Mouse (Mus musculus) neutrophil, adult 5-6 weeks (primary cell): ENCODE results near the gene Slc26a10. TPM values are rescaled to one million over a fixed set of nuclear protein-coding genes. Genes with fewer than 3 reads are reported as not detected.

Experiments
- ATAC-seq: fragments of 151-379, 151-347 bp; 2 replicates; pipeline ENCODE4 v1.8.0; 2017; ENCODE audit warnings: mild to moderate bottlenecking, moderate TSS enrichment; ENCODE audit not compliant: insufficient number of reproducible peaks, poor library complexity, low FRiP score, severe bottlenecking; ENCODE audit errors: extremely low read depth
- total RNA-seq: library from RNA; stranded (forward); fragments of 200-1000 nt; gene quantifications from 2 replicates; pipeline ENCODE4 v1.2.3, GENCODE M21; 2017

Slc26a10 gene
- total RNA-seq, 1 experiment from 2014 or later = 3.0 TPM

- ATAC-seq = no peak
Measured at GRCm38 (mm10) chr10:127188079-127188453, 7.6 kb upstream of the Slc26a10 start.

GRCm38 (mm10) chr10:127187371-127188078 is 7.1 kb upstream of the Slc26a10 start:
- ATAC-seq = no peak

- ATAC-seq = no peak
Measured at GRCm38 (mm10) chr10:127186451-127186850, 6.0 kb upstream of the Slc26a10 start.

GRCm38 (mm10) chr10:127185506-127185905 is 5.1 kb upstream of the Slc26a10 start:
- no peak for ATAC-seq

- no peak for ATAC-seq
Measured at GRCm38 (mm10) chr10:127185101-127185500, 4.7 kb upstream of the Slc26a10 start.

GRCm38 (mm10) chr10:127183759-127184158 is 3.3 kb upstream of the Slc26a10 start:
- ATAC-seq = no peak

- no peak for ATAC-seq
Measured at GRCm38 (mm10) chr10:127182624-127183023, 2.2 kb upstream of the Slc26a10 start.

- ATAC-seq = no peak
Measured at GRCm38 (mm10) chr10:127181566-127181965, 1.1 kb upstream of the Slc26a10 start.

- ATAC-seq = no peak
Measured at GRCm38 (mm10) chr10:127180695-127181047, 226 bp upstream of the Slc26a10 start.

GRCm38 (mm10) chr10:127178286-127179027 is 2.0 kb downstream of the Slc26a10 start:
- ATAC-seq = no peak

GRCm38 (mm10) chr10:127177719-127178118 is 2.7 kb downstream of the Slc26a10 start:
- ATAC-seq = peak; percentile 63

- no peak for ATAC-seq
Measured at GRCm38 (mm10) chr10:127177235-127177634, 3.2 kb downstream of the Slc26a10 start.

- ATAC-seq = no peak
Measured at GRCm38 (mm10) chr10:127176756-127177155, 3.7 kb downstream of the Slc26a10 start.

- no peak for ATAC-seq
Measured at GRCm38 (mm10) chr10:127176228-127176627, 4.2 kb downstream of the Slc26a10 start.

- no peak for ATAC-seq
Measured at GRCm38 (mm10) chr10:127174170-127174569, 6.3 kb downstream of the Slc26a10 start.

GRCm38 (mm10) chr10:127173148-127174065 is 7.0 kb downstream of the Slc26a10 start:
- ATAC-seq = no peak

- ATAC-seq = no peak
Measured at GRCm38 (mm10) chr10:127171631-127172200, 8.7 kb downstream of the Slc26a10 start.

- peak; percentile 64 for ATAC-seq
Measured at GRCm38 (mm10) chr10:127170837-127171272, 9.6 kb downstream of the Slc26a10 start.

GRCm38 (mm10) chr10:127170002-127170401 is 10.4 kb downstream of the Slc26a10 start:
- no peak for ATAC-seq
